Mouse (Mus musculus) erythroblast, embryonic 14.5 days (primary cell): ENCODE results near the gene Tspo2. TPM values are rescaled to one million over a fixed set of nuclear protein-coding genes. Genes with fewer than 3 reads are reported as not detected.

Experiments used
- H3K27me3 ChIP-seq: 2 replicates; pipeline ENCODE4 v1.6.1; 2012; ENCODE audit warnings: inconsistent platforms; ENCODE audit not compliant: control insufficient read depth
- H3K36me3 ChIP-seq: 2 replicates; pipeline ENCODE4 v1.6.1; 2012; ENCODE audit warnings: mild to moderate bottlenecking, inconsistent platforms; ENCODE audit not compliant: control insufficient read depth
- H3K4me1 ChIP-seq: 2 replicates; pipeline ENCODE4 v1.6.1; 2012; ENCODE audit warnings: inconsistent platforms; ENCODE audit not compliant: control insufficient read depth
- H3K4me3 ChIP-seq: replicated peaks from 2 replicates; pipeline ENCODE3; 2012; ENCODE audit warnings: moderate library complexity, mild to moderate bottlenecking, inconsistent platforms
- H3K9me3 ChIP-seq: 2 replicates; pipeline ENCODE4 v1.6.1; 2012; ENCODE audit warnings: low read length, inconsistent platforms, mixed read lengths; ENCODE audit not compliant: control insufficient read depth
- GATA1 ChIP-seq: IDR thresholded peaks from 2 replicates; pipeline ENCODE4 v1.6.1; 2012; ENCODE audit warnings: low read length, inconsistent platforms, mixed read lengths
- TAL1 ChIP-seq: IDR thresholded peaks from 3 replicates; pipeline ENCODE4 v1.6.1; 2012; ENCODE audit warnings: low read length, inconsistent platforms, mixed read lengths
- polyA plus RNA-seq: library from polyadenylated mRNA; stranded (reverse); fragments of >175 nt; gene quantifications from 2 replicates; pipeline ENCODE4 v1.2.3, GENCODE M21; 2012

The Tspo2 gene
- polyA plus RNA-seq, 1 experiment: 34.5 TPM

- Histone ChIP-seq H3K9me3 (no peaks in the 10 kb centered on the region), H3K4me1 (peaks cover 49% of the 10 kb centered on the region), H3K27me3 (no peaks in the 10 kb centered on the region), H3K36me3 (peaks cover 64% of the 10 kb centered on the region), H3K4me3 (peak overlapping the region; percentile 70)
- TF ChIP-seq GATA1: no peak
- TF ChIP-seq TAL1: no peak
Measured at GRCm38 (mm10) chr17:48411241-48411640, 40.1 kb downstream of the Tspo2 start.

- peaks cover 63% of the 10 kb centered on the region for H3K36me3 ChIP-seq
- H3K4me1 ChIP-seq: peaks cover 58% of the 10 kb centered on the region
- peak overlapping the region; percentile 70 for H3K4me3 ChIP-seq
- TF ChIP-seq TAL1 (no peak), GATA1 (no peak)
- H3K9me3 ChIP-seq: no peaks in the 10 kb centered on the region
- no peaks in the 10 kb centered on the region for H3K27me3 ChIP-seq
Measured at GRCm38 (mm10) chr17:48410299-48410785, 41.0 kb downstream of the Tspo2 start.

GRCm38 (mm10) chr17:48409380-48410298 is 41.7 kb downstream of the Tspo2 start, which contains the start of the genes Nfya and Oard1:
TSS of gene Nfya (minus strand) at chr17:48409906.
TSS of gene Oard1 (plus strand) at chr17:48410014.
- Histone ChIP-seq H3K27me3 (no peaks in the 10 kb centered on the region), H3K36me3 (peaks cover 62% of the 10 kb centered on the region), H3K4me1 (peaks cover 65% of the 10 kb centered on the region), H3K9me3 (no peaks in the 10 kb centered on the region), H3K4me3 (peak within 1 kb of the TSS; percentile 70)
- TF ChIP-seq GATA1: no peak

- Histone ChIP-seq H3K36me3 (peaks cover 60% of the 10 kb centered on the region), H3K4me1 (peaks cover 72% of the 10 kb centered on the region), H3K4me3 (peak overlapping the region; percentile 70), H3K9me3 (no peaks in the 10 kb centered on the region), H3K27me3 (no peaks in the 10 kb centered on the region)
- TF ChIP-seq GATA1: no peak
- TF ChIP-seq TAL1: no peak
Measured at GRCm38 (mm10) chr17:48408526-48409291, 42.6 kb downstream of the Tspo2 start.

GRCm38 (mm10) chr17:48407910-48408525 is 43.3 kb downstream of the Tspo2 start:
- TF ChIP-seq TAL1: no peak
- TF ChIP-seq GATA1: no peak
- Histone ChIP-seq H3K27me3 (no peaks in the 10 kb centered on the region), H3K36me3 (peaks cover 55% of the 10 kb centered on the region), H3K4me3 (peak overlapping the region; percentile 70), H3K9me3 (no peaks in the 10 kb centered on the region), H3K4me1 (peaks cover 73% of the 10 kb centered on the region)

GRCm38 (mm10) chr17:48407154-48407553 is 44.2 kb downstream of the Tspo2 start:
- peaks cover 54% of the 10 kb centered on the region for H3K36me3 ChIP-seq
- H3K4me1 ChIP-seq: peaks cover 70% of the 10 kb centered on the region
- H3K9me3 ChIP-seq: no peaks in the 10 kb centered on the region
- H3K4me3 ChIP-seq: peak overlapping the region; percentile 70
- H3K27me3 ChIP-seq: no peaks in the 10 kb centered on the region
- no peak for TF ChIP-seq TAL1
- TF ChIP-seq GATA1: peak; percentile 27; the same call in 1 of the 2 replicates

- Histone ChIP-seq H3K9me3 (no peaks in the 10 kb centered on the region), H3K36me3 (peaks cover 68% of the 10 kb centered on the region), H3K4me1 (peaks cover 55% of the 10 kb centered on the region), H3K4me3 (no peak overlapping the region), H3K27me3 (no peaks in the 10 kb centered on the region)
- TF ChIP-seq TAL1: no peak
- TF ChIP-seq GATA1: no peak
Measured at GRCm38 (mm10) chr17:48404706-48405105, 46.6 kb downstream of the Tspo2 start.

- Histone ChIP-seq H3K27me3 (no peaks in the 10 kb centered on the region), H3K36me3 (peaks cover 77% of the 10 kb centered on the region), H3K4me1 (peaks cover 56% of the 10 kb centered on the region)
Measured at GRCm38 (mm10) chr17:48403848-48404247, 47.5 kb downstream of the Tspo2 start.

More at GRCm38 (mm10) chr17:48403848-48404247, 47.5 kb downstream of the Tspo2 start:
- Histone ChIP-seq H3K9me3 (no peaks in the 10 kb centered on the region), H3K4me3 (no peak overlapping the region)
- TF ChIP-seq TAL1 (no peak), GATA1 (no peak)
